Mouse (Mus musculus) left cerebral cortex, adult 8-10 months (tissue): ENCODE measurements around the gene Cfap73. TPM values are rescaled to one million over a fixed set of nuclear protein-coding genes. Genes with fewer than 3 reads are reported as not detected.

Experiments
- DNase-seq, 2 experiments: peaks; one replicate each; pipeline ENCODE4 v3.0.0; 2022; ENCODE audit warnings: low spot score in 2 of 2
- total RNA-seq, 4 experiments: library from RNA; stranded (reverse); gene quantifications; 2 replicates each; pipeline ENCODE4 v1.2.4; 2022

Gene Cfap73
- total RNA-seq, 4 experiments from 2014 or later = 0.55 to 0.58 TPM; not detected in 2

DNA sequence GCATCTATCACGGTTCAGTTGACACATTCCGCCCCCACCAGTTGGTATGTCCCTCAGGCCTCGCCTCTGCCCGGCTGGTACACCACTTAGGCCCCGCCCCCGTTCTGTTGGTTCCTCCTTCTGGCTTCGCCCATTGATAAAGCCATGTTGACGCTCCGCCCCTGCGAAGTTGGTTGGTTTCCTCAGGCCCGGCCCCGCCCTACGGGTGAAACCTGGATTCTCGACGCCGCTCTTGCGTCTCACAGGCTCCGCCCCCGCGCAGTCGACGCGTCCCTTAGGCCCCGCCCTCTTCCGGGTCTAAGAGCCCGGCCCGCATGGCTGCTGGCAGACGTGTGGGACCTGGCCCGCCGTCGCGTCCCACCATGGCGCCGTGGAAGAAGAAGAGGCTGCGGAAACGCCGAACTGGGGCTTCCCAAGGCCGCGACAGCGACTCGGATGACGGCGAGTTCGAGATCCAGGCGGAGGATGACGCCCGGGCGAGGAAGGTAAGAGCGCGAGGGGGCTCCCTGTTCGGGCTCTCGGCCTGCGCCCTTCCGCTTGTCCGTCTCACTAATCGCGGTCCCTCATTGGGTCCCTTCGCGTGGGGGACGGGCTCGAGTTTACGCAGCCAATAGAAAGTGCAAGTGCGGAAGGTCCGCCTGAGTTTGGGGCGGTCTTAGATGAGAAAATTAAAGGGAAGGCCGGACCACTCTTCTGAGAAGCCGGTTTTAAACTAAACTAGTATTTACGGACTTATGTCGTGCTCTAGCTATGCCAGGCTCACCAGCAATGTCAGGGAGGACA is 21.0 kb downstream of the Cfap73 start:
- peak; percentile 99 to 100 for DNase-seq

DNA sequence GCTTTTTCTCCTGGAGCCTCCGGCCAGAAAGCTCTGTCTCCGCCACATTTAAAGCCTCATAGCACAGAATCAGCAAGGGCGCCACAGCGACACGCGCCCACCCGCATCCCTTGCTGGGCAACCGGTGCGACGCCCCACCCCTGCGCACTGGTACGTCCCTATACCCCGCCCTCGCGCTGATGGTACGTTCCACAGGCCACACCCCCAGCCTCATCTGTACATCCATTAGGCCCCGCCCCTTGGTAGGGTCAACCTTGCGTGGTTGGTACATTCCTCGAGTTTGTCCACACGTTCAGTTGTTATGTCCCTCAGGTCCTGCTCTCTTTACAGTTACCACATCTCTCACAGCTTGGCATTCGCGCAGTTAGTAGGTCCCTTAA is 21.6 kb downstream of the Cfap73 start, which contains the start of the genes Rita1 and Ddx54:
TSS of gene Rita1 (minus strand) at position 148 of the 380 bp plus-strand sequence.
TSS of gene Ddx54 (plus strand) at position 298 of the 380 bp plus-strand sequence.
- peak in 1 of 2 experiments; percentile 97 for DNase-seq

DNA sequence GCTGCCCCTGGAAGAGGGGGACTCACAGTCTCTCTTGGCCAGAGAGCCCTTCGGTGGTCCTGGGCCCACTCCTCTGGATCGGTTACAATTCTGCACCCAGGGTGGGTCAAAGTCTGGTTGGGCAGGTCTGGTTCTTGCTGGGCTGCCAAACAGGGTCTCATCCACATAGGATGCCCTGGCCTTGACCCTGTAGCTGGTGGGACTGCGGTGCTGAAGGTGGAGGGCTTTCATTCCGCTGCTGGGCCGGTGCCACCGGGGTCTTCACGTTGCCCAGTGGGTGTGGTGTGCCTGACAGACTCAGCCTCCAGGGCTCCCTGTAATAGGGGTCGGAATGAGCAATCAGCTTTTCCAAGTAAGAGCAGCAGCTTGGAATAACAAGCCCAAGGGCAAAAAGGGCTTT is 22.6 kb downstream of the Cfap73 start:
- no peak for DNase-seq

DNA sequence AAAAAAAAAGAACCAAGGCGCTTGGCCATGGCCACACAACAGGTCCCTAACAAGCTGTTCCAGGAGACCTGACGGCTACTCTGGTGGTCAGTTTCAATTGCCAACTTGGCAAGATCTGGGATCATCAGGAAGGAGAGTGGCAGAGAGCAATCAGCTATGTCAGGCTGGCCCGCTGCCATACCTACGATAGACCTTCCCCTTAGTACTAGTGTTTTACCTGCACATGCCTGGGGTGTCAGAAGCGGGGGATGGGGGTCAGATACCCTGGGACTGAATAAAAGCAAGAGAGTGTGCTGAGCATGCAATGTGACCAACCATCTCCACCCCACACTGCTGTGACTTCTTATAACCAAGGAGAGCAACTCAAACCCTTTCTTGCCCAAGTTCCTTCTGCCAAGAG is 23.1 kb downstream of the Cfap73 start:
- no peak for DNase-seq

- no peak for DNase-seq
Observed at GRCm38 (mm10) chr5:120609246-120609775, 24.7 kb downstream of the Cfap73 start.

DNA sequence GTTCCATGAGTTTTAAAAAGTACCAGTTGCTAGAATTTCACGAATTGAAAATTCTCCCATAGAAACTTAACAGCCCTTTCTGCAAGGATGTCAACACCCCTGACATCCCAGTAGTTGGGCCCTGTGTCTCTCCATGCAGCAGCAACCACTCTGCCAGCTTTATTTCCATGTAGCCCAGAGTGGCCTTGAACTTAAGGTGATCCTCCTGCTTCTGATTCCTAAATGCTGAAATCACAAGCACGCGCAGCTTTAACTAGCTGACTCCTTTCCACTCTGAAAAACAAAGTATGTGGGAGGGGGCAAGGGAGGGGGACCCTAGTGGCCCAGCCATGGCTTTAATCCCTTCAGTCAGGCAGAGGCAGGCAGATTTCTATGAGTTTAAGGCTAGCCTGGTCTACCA is 26.7 kb downstream of the Cfap73 start:
- no peak for DNase-seq

GRCm38 (mm10) chr5:120606590-120607200 is 27.3 kb downstream of the Cfap73 start:
- DNase-seq = no peak

- peak; percentile 64 to 79 for DNase-seq
Observed at GRCm38 (mm10) chr5:120605688-120606087, 28.3 kb downstream of the Cfap73 start.

DNA sequence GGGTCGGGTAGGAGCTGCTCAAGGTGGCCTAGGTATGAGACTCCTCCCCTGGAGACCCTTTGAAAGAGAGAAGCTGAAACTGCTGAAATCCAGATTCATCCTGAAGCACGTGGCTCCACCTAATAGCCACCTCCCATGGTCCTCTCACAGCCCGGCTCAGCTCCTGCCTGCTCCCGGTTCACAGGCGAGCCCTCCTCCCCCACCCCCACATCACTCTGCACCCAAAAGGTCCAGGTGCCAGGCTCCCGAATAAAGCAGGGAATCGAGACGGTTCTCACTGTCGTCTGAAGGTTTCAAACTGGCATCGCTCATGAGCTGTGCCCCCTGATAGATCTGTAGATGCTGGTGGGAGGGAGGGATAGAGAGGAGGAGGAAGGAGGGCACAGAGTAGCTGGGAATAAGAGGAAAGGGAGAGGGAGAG is 28.8 kb downstream of the Cfap73 start:
- DNase-seq = no peak

DNA sequence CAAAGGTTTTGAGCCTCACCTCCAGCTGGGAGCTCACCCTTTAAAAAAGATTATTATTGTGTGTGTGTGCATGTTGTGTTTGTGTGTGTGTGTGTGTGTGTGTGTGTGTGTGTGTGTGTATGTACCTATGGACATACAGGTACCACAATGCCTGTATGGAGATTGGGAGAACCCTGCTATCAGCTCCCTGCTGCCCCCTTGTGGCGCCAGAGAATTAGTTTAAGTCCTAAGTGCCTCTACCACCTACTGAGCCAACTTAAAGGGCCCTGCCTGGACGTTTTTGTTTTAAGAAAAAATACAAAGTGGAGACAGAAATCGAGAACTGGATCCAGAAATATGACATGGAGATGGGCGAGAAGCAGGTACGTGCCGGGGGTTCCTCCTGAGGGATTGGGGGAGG is 29.2 kb downstream of the Cfap73 start:
- peak in 1 of 2 experiments; percentile 72 for DNase-seq

DNA sequence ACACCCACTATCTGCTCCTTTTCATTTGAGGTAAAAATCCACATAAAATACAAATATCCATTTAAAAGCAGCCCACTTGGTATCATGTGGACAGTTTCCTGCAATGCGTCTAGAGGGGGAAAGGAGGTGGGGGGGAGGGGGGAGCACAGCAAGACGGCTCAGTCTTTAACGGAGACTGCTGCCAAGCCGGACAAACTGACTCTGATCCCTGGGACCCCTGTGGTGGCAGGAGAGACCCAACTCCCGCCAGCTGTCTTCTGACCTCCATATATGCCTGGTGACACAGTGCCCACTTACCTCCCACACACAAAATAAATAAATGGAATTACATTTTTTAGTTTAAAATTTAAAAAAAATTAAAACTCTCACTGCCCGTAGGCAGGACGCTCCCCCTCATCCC is 30.5 kb downstream of the Cfap73 start:
- no peak for DNase-seq

DNA sequence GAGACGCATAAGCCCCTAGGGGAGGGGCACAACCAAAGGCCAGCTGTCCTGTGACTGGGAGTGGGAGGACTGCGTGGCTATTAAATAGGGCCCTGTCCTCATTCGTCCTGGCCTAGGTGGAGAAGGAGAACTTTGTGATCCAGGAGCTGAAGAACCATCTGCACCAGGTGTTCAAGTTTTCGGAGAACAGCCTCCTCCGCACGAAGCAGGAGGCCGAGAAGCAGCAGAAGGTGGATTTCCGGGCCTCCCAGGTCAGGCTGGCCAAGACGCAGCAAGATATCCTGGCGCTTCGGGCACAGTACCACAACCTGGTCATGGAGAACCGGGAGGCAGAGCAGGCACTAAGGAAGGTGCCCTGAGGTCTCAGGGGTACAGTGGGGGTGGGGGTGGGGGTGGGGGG is 31.8 kb downstream of the Cfap73 start:
- no peak for DNase-seq

GRCm38 (mm10) chr5:120600946-120601668 is 32.9 kb downstream of the Cfap73 start:
- DNase-seq = no peak

GRCm38 (mm10) chr5:120599625-120600024 is 34.4 kb downstream of the Cfap73 start:
- DNase-seq = no peak

- no peak for DNase-seq
Observed at GRCm38 (mm10) chr5:120594485-120594884, 39.5 kb downstream of the Cfap73 start.

DNA sequence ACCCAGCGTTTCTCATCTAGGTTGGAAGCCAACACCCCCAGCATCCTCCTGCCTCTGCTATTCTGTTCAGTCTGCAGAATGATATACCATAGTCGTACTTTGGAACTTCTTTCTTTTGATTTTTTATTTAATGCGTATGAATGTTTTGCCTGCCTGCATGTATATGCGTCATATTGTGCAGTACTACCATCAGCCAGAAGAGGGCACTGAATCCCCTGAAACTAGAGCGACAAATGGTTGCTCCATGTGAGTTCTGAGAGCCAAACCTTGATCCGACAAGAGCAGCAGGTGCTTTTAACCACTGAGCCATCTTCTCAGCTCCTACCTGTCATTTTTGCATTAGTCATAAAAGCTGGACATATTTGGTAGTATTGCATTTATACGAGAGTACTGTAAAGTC is 41.9 kb downstream of the Cfap73 start:
- DNase-seq = no peak

DNA sequence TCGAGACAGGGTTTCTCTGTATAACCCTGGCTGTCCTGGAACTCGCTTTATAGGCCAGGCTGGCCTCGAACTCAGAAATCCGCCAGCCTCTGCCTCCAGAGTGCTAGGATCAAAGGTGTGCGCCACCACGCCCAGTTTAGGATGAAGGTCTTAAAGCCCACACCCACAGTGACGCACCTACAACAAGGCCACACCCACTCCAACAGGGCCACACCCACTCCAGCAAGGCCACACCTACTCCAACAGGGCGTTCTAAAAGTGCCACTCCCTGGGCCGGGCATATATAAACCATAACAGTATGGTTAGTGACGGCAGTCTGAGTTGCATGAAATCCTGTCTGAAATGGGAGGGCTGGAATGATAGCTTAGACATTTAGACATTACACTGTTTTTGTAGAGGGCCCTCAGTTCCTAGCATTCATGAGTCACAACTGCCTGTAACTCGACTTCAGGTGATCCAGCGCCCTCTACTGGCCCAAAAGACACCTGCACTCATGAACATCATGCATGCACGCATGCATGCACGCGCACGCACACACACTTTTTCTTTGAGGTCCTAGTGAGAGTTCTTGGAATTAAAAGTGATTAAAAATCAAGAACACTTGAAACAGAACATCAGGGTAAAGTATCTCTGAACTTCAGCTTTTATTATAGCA is 43.6 kb downstream of the Cfap73 start:
- DNase-seq = no peak

DNA sequence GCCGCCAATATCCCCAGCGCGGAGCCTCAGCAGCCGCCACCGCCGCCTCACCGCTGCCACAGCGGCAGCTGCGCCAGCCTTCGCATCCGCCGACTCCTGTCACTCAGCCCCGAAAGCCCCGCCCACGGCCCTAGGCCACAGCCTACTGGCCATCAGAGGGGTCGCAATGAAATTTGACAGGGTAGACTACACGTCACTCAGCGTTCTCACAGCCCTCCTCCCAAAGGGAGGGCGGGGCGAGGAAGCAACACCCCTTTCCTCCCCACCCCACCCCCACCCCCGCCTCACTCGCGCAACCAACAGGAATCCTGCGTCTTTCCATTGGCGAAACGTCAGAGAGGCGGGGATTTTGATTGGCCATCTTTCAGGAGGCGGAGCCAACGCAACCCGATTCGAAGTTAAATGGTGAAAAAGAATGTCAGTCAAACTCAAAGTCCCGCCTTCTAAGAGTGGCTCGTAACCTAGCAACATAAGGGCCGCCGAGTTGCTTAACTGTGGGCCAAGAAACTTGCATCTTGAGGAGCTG is 45.4 kb downstream of the Cfap73 start, which contains the start of the genes Tpcn1 and Iqcd:
TSS of gene Tpcn1 (minus strand) at position 105 of the 526 bp plus-strand sequence.
TSS of gene Iqcd (plus strand) at position 448 of the 526 bp plus-strand sequence.
- DNase-seq = peak; percentile 92 to 99

- DNase-seq = no peak
Observed at GRCm38 (mm10) chr5:120587940-120588568, 46.0 kb downstream of the Cfap73 start.

DNA sequence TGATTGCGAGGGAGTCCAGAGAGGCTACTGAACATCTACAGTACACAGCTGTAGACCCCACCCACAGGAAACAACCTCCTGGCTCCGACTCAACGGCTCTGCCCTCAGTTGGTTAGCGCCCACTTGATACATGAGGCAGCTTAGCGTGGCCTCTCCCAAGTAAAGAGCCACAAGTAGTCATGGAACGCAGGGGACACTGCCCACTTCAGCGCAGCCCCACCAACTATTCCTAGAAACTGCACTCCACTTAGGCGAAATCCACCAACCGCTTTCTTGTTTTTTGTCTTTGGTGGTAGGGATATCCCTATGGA is 46.5 kb downstream of the Cfap73 start:
- DNase-seq = no peak
